Mouse (Mus musculus): ENCODE measurements around the gene Grin2a. TPM values are rescaled to one million over a fixed set of nuclear protein-coding genes. Genes with fewer than 3 reads are reported as not detected.

Gene Grin2a
- polyA plus RNA-seq, 1 experiment = 0.01 TPM

DNA sequence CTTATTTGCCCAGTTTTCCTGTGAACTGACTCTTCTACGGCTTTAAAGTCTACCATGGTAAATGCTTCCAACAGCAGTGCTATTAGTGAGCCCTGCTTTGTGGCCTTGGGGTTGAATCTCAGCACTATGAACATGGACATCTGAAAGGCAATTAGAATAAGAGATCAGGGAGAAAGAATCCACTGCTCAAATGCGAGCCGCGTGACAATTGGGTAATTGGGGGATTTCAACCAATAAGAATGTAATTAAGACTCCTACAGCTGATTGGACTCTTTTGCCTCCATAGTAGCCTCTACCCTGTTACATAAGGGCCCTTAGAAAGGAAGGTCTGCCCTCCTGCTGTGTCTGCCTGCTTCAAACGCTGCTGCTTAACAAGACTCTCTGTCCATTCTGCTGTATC is 315.4 kb downstream of the Grin2a start:
- H3K4me3 ChIP-seq (replicated peaks) = no peak overlapping the region

DNA sequence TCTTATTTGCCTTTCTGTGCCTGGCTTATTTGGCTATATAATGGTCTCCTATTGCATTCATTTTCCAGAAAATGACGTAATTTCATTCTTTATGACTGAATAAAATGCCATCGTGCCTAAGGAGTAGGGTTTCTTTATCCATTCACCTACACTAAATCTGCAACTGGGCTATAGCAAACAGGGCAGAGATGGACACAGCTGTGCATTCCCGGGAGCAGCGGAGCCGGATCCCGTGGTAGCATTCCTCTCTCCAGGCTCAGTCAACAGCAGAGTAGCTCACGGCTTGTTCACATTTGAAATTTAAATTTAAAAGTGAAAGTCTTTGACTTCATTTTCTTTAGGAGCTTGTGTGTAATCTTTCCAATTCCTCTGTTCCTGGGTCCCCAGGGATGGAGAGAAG is 316.6 kb downstream of the Grin2a start:
- Histone ChIP-seq H3K9me3 (ENCODE audit: control insufficient read depth, low read length) (peaks cover 4% of the 10 kb centered on the region; the same call in 1 of the 2 replicates), H3K36me3 (ENCODE audit: control insufficient read depth) (no peaks in the 10 kb centered on the region), H3K4me3 (replicated peaks) (no peak overlapping the region), H3K4me1 (ENCODE audit: control insufficient read depth) (no peaks in the 10 kb centered on the region), H3K27me3 (ENCODE audit: control insufficient read depth) (no peaks in the 10 kb centered on the region)
- no peak for TF ChIP-seq GATA1 (IDR thresholded peaks at IDR 0.05; ENCODE audit: low read length)
- TF ChIP-seq TAL1 (IDR thresholded peaks at IDR 0.05; ENCODE audit: low read length) = no peak

More for the DNA sequence above, 315.4 kb downstream of the Grin2a start:
- TF ChIP-seq GATA1 (IDR thresholded peaks at IDR 0.05; ENCODE audit: low read length) (no peak), TAL1 (IDR thresholded peaks at IDR 0.05; ENCODE audit: low read length) (no peak)
- H3K9me3 ChIP-seq (ENCODE audit: control insufficient read depth, low read length) = peaks cover 4% of the 10 kb centered on the region; the same call in 1 of the 2 replicates
- H3K4me1 ChIP-seq (ENCODE audit: control insufficient read depth) = no peaks in the 10 kb centered on the region
- no peaks in the 10 kb centered on the region for H3K27me3 ChIP-seq (ENCODE audit: control insufficient read depth)
- H3K36me3 ChIP-seq (ENCODE audit: control insufficient read depth) = no peaks in the 10 kb centered on the region

DNA sequence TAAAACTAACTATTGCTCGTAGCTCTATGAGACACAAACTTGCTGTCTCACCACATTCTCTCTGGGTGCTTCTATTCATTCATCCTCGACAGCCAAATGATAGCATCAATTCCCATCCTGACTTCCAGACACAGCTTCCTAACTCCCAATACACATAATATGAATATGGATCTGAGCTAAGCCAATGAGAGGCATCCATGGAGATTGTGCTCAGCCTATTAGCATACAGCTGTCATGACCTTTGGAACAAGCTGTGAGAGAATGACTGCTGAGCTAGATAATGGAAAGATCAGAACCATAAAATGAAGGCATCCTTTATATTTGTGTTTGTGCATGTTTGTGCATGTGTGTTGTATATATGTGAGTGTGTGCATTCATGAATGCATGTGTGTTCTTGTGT is 323.0 kb downstream of the Grin2a start:
- no peak for TF ChIP-seq TAL1 (IDR thresholded peaks at IDR 0.05; ENCODE audit: low read length)
- TF ChIP-seq GATA1 (IDR thresholded peaks at IDR 0.05; ENCODE audit: low read length) = no peak
- Histone ChIP-seq H3K4me1 (ENCODE audit: control insufficient read depth) (no peaks in the 10 kb centered on the region), H3K27me3 (ENCODE audit: control insufficient read depth) (no peaks in the 10 kb centered on the region), H3K4me3 (replicated peaks) (no peak overlapping the region), H3K9me3 (ENCODE audit: control insufficient read depth, low read length) (no peaks in the 10 kb centered on the region), H3K36me3 (ENCODE audit: control insufficient read depth) (no peaks in the 10 kb centered on the region)

DNA sequence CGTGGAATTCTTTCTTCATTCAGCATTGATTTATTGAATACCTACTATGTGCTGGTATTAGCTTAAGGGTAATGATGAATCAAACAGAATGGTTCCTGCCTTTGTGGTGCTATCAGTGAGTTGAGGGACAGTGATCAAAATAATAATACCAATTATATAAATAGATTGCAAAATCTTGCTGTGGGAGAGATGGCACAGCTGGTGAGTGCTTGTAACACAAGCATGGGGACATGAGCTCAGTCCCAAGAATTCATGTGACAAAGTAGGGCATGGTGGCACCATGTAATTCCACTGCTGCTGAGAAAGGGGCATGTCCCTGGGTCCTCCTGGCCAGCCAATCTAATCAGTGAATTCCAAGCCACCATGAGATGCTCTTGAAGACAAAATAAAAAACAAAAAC is 324.1 kb downstream of the Grin2a start:
- no peaks in the 10 kb centered on the region for H3K9me3 ChIP-seq (ENCODE audit: control insufficient read depth, low read length)
- H3K4me3 ChIP-seq (replicated peaks) = no peak overlapping the region
- no peaks in the 10 kb centered on the region for H3K4me1 ChIP-seq (ENCODE audit: control insufficient read depth)
- no peaks in the 10 kb centered on the region for H3K36me3 ChIP-seq (ENCODE audit: control insufficient read depth)
- no peaks in the 10 kb centered on the region for H3K27me3 ChIP-seq (ENCODE audit: control insufficient read depth)
- no peak for TF ChIP-seq TAL1 (IDR thresholded peaks at IDR 0.05; ENCODE audit: low read length)
- TF ChIP-seq GATA1 (IDR thresholded peaks at IDR 0.05; ENCODE audit: low read length) = no peak

DNA sequence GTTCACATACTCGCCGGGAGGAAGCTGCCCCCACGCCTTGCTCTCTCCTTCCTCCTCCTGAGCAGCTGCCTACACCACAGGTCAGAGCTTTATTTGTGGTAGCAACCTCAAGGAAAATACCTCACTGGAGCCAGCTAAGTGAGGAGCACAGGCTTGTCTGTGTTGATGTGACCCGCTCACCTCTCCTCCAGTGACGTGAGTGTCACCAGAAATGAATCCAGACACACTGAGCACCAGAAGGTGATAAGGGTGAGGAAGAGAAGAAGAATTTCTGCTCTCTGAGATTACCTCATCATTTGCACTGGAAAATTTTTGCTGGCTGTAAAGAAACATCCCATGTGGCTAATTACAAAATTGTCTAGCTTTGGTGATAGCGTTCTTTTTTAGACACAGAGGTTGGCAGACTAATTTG is 324.6 kb downstream of the Grin2a start:
- H3K27me3 ChIP-seq (ENCODE audit: control insufficient read depth) = no peaks in the 10 kb centered on the region
- no peaks in the 10 kb centered on the region; the same call in 1 of the 2 replicates for H3K9me3 ChIP-seq (ENCODE audit: control insufficient read depth, low read length)
- H3K4me3 ChIP-seq (replicated peaks) = no peak overlapping the region
- no peaks in the 10 kb centered on the region for H3K36me3 ChIP-seq (ENCODE audit: control insufficient read depth)
- no peak for TF ChIP-seq GATA1 (IDR thresholded peaks at IDR 0.05; ENCODE audit: low read length)
- TF ChIP-seq TAL1 (IDR thresholded peaks at IDR 0.05; ENCODE audit: low read length) = no peak
- H3K4me1 ChIP-seq (ENCODE audit: control insufficient read depth) = no peaks in the 10 kb centered on the region

DNA sequence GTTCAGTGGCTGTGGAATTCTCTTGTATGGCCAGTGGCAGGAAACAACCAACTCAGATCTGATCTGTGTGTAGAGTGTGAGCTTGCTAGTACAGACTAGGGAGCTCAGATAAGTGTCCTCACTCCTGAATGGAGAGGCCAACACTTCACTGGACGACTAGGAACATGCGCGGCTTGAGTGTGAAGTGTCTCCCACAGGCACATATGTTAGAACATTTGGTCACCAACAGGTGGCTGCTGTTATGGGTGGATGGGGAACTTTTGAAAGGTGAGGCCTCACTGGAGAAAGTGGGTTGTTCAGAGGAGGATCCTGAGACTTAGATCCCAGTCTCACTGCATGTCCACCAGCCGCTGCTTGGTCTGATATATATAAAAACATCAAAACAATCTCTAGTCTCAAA is 329.5 kb downstream of the Grin2a start:
- Histone ChIP-seq H3K4me3 (replicated peaks) (no peak overlapping the region), H3K27me3 (ENCODE audit: control insufficient read depth) (no peaks in the 10 kb centered on the region), H3K9me3 (ENCODE audit: control insufficient read depth, low read length) (no peaks in the 10 kb centered on the region; the same call in 1 of the 2 replicates), H3K4me1 (ENCODE audit: control insufficient read depth) (no peaks in the 10 kb centered on the region), H3K36me3 (ENCODE audit: control insufficient read depth) (no peaks in the 10 kb centered on the region)
- TF ChIP-seq TAL1 (IDR thresholded peaks at IDR 0.05; ENCODE audit: low read length) = no peak

DNA sequence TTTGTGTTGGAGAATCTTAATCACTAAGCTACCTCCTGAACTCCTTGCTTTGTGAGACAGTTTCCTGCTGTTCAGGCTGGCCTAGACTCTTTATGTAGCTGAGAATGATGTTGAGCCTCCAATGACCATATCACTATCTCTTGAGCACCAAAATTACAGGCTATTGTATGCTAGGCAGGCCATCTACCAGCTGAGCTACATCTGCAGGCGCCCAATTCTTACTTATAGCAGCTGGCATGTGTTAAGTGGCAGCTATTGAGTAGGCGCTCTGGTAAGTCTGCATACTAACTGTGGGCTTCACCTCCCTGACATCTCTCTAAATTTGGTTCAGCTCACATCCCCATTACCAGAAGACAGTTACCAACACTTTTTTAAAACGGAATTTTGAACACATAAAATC is 331.3 kb downstream of the Grin2a start:
- Histone ChIP-seq H3K27me3 (ENCODE audit: control insufficient read depth) (no peaks in the 10 kb centered on the region), H3K36me3 (ENCODE audit: control insufficient read depth) (no peaks in the 10 kb centered on the region)
- TF ChIP-seq GATA1 (IDR thresholded peaks at IDR 0.05; ENCODE audit: low read length) (no peak), TAL1 (IDR thresholded peaks at IDR 0.05; ENCODE audit: low read length) (no peak)

DNA sequence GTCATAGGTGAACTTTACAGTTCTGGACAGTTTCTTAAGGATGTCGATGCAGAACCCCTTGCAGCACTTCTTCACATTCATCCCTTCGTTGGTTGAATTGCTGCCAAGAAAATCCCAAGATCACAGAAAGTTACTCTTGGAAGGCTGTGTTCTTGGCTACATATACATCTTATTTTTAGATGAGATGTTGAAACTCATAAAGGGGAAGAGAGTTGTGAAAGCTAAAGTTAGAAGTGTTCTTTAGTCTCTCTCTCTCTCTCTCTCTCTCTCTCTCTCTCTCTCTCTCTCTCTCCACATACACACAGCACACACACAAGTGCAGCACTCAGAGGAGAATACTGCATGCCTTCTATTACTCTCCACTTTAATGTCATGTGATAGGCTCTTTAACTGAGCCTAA is 331.9 kb downstream of the Grin2a start:
- H3K27me3 ChIP-seq (ENCODE audit: control insufficient read depth) = no peaks in the 10 kb centered on the region
- no peaks in the 10 kb centered on the region; the same call in 1 of the 2 replicates for H3K9me3 ChIP-seq (ENCODE audit: control insufficient read depth, low read length)
- no peaks in the 10 kb centered on the region for H3K4me1 ChIP-seq (ENCODE audit: control insufficient read depth)
- TF ChIP-seq TAL1 (IDR thresholded peaks at IDR 0.05; ENCODE audit: low read length) (no peak), GATA1 (IDR thresholded peaks at IDR 0.05; ENCODE audit: low read length) (no peak)
- H3K4me3 ChIP-seq (replicated peaks) = no peak overlapping the region
- H3K36me3 ChIP-seq (ENCODE audit: control insufficient read depth) = no peaks in the 10 kb centered on the region

More for the DNA sequence above, 331.3 kb downstream of the Grin2a start:
- Histone ChIP-seq H3K9me3 (ENCODE audit: control insufficient read depth, low read length) (no peaks in the 10 kb centered on the region; the same call in 1 of the 2 replicates), H3K4me1 (ENCODE audit: control insufficient read depth) (no peaks in the 10 kb centered on the region), H3K4me3 (replicated peaks) (no peak overlapping the region)

DNA sequence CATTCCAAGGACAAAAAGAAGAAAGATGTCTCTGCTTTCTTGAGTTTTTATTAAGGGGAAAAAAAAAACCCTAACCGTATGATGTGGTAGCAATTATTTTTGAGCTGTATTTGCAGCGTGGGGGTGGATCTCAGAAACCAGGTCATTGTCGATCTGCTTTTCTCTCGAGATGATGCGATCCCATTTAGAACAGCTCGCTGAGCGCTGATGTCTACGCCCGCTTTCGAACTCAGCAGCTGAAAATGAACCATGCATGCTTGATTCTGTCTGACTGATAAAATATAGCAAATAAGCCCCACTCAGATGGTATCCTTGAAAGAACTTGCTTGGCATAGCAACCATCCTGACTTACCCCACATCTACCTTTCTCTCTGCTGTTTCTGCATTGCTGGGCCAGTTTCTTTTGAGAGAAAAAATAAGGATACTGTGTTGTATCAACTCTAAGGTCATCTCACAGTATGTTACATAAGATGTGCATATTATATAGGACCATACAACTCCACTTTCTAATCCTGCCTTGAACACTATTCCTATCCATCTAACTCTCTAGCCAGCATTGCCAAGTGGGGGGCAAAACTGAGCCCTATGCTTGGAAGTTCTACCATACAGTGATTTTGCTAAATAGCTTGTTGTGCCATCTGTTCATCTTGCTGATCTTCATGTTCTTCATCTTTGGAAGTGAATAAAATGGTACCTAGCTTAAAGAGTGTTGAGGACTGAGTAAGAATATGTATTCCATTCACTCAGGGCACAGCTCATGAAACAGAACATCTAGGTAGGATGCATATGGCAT is 369.5 kb downstream of the Grin2a start:
- Histone ChIP-seq H3K4me3 (replicated peaks) (no peak overlapping the region), H3K27me3 (ENCODE audit: control insufficient read depth) (no peaks in the 10 kb centered on the region), H3K9me3 (ENCODE audit: control insufficient read depth, low read length) (no peaks in the 10 kb centered on the region), H3K36me3 (ENCODE audit: control insufficient read depth) (no peaks in the 10 kb centered on the region), H3K4me1 (ENCODE audit: control insufficient read depth) (no peaks in the 10 kb centered on the region)
- no peak for TF ChIP-seq GATA1 (IDR thresholded peaks at IDR 0.05; ENCODE audit: low read length)
- TF ChIP-seq TAL1 (IDR thresholded peaks at IDR 0.05; ENCODE audit: low read length) = no peak
